Mouse (Mus musculus) embryonic fibroblast, embryonic 13.5 days (primary cell): ENCODE measurements around the gene Mapk9.

Experiments used
- CTCF ChIP-seq: IDR thresholded peaks from 2 replicates; pipeline ENCODE4 v1.5.1; 2011; ENCODE audit warnings: mild to moderate bottlenecking, control low read depth, low read length, moderate library complexity, borderline replicate concordance; ENCODE audit not compliant: insufficient read depth
- POLR2A ChIP-seq: IDR thresholded peaks from 2 replicates; pipeline ENCODE4 v1.6.1; 2011; ENCODE audit warnings: low read depth, mild to moderate bottlenecking, control low read depth, low read length, moderate library complexity

DNA sequence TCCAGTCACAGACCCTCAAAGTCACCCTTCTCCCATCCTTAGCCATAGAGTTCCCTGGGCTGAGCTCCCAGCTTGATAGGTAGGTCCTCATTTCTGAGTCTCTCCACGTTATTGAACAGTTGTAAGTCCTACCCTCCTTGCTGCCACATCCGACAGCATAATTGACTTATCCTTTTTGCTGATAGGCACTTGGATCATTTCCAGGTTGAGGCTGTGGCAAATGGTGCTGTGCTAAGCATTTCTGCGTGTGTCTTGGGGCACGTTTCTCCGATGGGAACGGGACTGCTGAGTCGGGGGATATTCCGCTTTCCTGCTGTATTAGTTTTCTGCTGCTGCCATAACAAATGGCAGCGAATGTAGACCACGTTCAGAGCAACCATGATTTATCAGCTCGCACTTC, 47.3 kb downstream of the Mapk9 start:
- TF ChIP-seq POLR2A: no peak
- TF ChIP-seq CTCF: no peak
